In the genomic region with DNA sequence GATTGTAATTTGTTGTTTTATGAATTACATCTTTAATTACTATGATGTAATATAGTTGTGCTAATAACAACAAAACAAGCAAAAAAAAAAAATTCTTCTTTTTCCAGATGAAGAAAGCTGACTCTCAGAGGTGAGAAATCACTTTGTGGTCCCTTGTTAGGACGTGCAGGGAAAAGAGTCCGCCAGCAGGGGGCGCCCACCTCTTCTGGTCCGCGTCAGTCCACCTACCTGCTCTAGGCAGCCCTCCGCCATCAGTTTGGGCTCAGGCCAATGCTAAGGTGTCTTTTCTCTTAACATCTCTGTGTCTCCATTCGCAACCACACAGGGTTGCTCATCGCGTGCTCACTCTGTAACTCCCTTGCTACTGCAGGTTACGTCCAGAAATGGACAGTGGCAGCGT, we compare ENCODE assay signal across 8 mouse cellular contexts. TPM values are rescaled to one million over a fixed set of nuclear protein-coding genes. Genes with fewer than 3 reads are reported as not detected.
DNase-seq lines count a peak whose midpoint lies in the region; ATAC-seq lines count a peak whose summit lies in the region.

No protein-coding gene starts in this region.

- ATAC-seq in forebrain, embryonic 12.5 days (ENCODE audit: low FRiP score), result peak; percentile 70
- peak; percentile 70 to 72; a peak in 2 of 4 replicates for ATAC-seq in hematopoietic stem cell, adult 5-6 weeks (replicated peaks in 1 of 2; ENCODE audit: insufficient read depth in 1 of 2, low FRiP score in 2 of 2, low TSS enrichment in 1 of 2, low read depth in 1 of 2, poor library complexity in 2 of 2, severe bottlenecking in 2 of 2)

- H3K27me3 ChIP-seq in forebrain, embryonic 12.5 days, result peaks cover 19% of the 10 kb centered on the region

- no peak overlapping the region for H3K4me2 ChIP-seq in forebrain, embryonic 12.5 days

- no peak overlapping the region for H3K9ac ChIP-seq in forebrain, embryonic 12.5 days

- DNase-seq in MEL-GATA-1-ER (ENCODE audit: extremely low read depth, low read depth), result peak; percentile 10
- DNase-seq in c-Kit-negative CD71-positive TER-119-positive erythroid progenitor cells, embryonic 14.5 days (ENCODE audit: low read depth, low spot score), result peak; percentile 17
- peak; percentile 42 to 73 for DNase-seq in layer of hippocampus, adult 8-10 months (ENCODE audit: low spot score in 2 of 2)
- DNase-seq in lung, postnatal 36 days, result peak; percentile 83
- DNase-seq in right cerebral cortex, adult 18-20 months, result peak; percentile 67
- DNase-seq in urinary bladder, postnatal 14 days (ENCODE audit: low spot score), result peak; percentile 86

- peaks cover 4% of the 10 kb centered on the region for H3K4me1 ChIP-seq in forebrain, embryonic 12.5 days

- no peak overlapping the region for H3K27ac ChIP-seq in forebrain, embryonic 12.5 days

- H3K4me3 ChIP-seq in forebrain, embryonic 12.5 days (replicated peaks), result no peak overlapping the region

- no peaks in the 10 kb centered on the region for H3K36me3 ChIP-seq in forebrain, embryonic 12.5 days (replicated peaks)

- H3K9me3 ChIP-seq in forebrain, embryonic 12.5 days, result no peaks in the 10 kb centered on the region

- 10% methylated on average over 11 of the region's 11 CpGs for WGBS in forebrain, embryonic 12.5 days

RNA-seq across cellular contexts. Expression of gene Hunk, which starts 5.9 kb away (rescaled TPM):
- 16.6 and 17.9 TPM in 2 replicates for polyA plus RNA-seq in forebrain, embryonic 12.5 days (2016; fragmentation: Nextera tagmentation; extraction: Ambion mirVana)
- total RNA-seq in hematopoietic stem cell, adult 5-6 weeks (2017), result not detected in 2 replicates
- 10 to 100 TPM; 25.2 to 30.3 (median 26.7) TPM for total RNA-seq in layer of hippocampus, adult 8-10 months (2022)

Comparison
In these comparisons a context has a peak if more than half of its experiments do, and no peak if none do; other contexts are left out.
1. DNase-seq: peak in every context shown above with its lines; median percentile 86 in urinary bladder, postnatal 14 days; 83 in lung, postnatal 36 days; 67 in right cerebral cortex, adult 18-20 months; 58 in layer of hippocampus, adult 8-10 months; 17 in c-Kit-negative CD71-positive TER-119-positive erythroid progenitor cells, embryonic 14.5 days; 10 in MEL-GATA-1-ER.
2. RNA of gene Hunk, which starts 5.9 kb away (total RNA-seq): 25.2 to 30.3 TPM in layer of hippocampus, adult 8-10 months; not detected in hematopoietic stem cell, adult 5-6 weeks; every median in the first group is over 10 times any median in the second.